Mouse (Mus musculus): Measurements from ENCODE around the gene Tpgs1.

DNA sequence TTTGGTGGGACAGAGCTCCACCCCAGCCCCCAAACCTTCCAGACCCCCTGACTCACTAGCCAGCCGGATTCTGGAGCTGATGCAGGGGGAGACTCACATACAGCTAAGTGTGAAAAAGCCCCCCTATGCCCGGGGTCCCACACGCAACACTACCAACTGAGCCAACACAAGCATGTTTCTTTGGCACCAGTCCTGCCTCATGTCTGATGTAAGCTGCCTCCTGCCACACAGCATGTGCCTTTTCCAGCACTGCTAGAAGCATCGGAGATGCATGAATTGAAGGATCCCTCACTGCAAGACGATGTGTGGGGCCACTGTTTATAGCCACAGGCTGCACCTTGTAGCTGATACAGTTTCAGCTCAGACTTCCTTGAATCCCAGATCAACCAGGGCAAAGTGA is 40.8 kb upstream of the Tpgs1 start:
- TF ChIP-seq POLR2A (IDR thresholded peaks at IDR 0.05; ENCODE audit: borderline replicate concordance, low read depth, low read length) (no peak), CTCF (IDR thresholded peaks at IDR 0.05; ENCODE audit: low read depth, low read length) (no peak)
